Mouse (Mus musculus): ENCODE measurements around the gene Rabac1. TPM values are rescaled to one million over a fixed set of nuclear protein-coding genes. Genes with fewer than 3 reads are reported as not detected.

Rabac1 gene
- total RNA-seq, 2 experiments from 2014 or later = 101 to 117 TPM

- ATAC-seq (replicated peaks; ENCODE audit: poor library complexity) = no peak
Observed at GRCm38 (mm10) chr7:24943641-24944040, 28.9 kb downstream of the Rabac1 start.

DNA sequence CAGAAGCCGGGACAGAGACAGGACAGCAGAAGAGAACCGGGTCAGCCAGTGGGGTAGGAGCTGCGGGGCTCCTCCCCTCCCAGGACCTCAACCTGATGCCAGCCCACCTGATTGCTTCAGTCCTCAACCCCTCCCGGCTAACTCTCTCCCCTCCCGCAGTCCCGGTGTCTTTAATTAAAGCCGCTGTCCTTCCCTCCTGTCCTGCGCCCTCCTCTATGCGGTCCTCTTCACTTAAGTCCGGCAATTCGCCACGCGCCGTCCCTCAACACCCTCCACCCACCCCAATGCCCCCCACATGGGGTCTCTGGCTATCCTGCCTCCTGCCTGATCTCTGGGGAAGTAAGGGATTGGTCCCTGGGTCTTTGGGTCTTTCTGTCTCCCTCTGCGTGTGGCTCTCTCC lies 40.9 kb downstream of the Rabac1 start:
- no peak for ATAC-seq (replicated peaks; ENCODE audit: poor library complexity)

DNA sequence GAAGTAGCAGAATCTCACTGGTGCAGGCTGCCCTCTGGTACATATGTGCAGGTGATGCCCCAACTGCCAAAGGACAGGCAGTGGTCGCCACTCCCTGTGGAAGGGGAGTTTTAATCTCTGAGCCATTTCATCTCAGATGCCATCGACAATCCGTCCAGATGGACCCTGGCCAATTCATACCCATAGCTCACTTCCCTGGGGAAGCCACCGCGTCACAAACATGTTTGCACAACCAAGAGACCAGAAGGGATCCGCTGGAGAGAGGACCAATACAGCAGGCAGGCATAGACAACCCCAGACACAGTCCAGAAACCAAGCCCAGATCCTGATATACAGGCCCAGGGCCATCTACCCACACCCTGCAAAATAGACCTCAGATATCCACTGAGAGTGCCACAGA lies 42.1 kb downstream of the Rabac1 start:
- no peak for ATAC-seq (replicated peaks; ENCODE audit: poor library complexity)

Other genes starting within 250 kb of the Rabac1 start
- gene Gm4763, start 245.8 kb downstream of the Rabac1 start, total RNA-seq (2015) = not detected in 2 replicates
- not detected in 2 replicates for gene Gm4763, start 245.8 kb downstream of the Rabac1 start, total RNA-seq (2017)
- gene Cd177, start 212.4 kb downstream of the Rabac1 start, total RNA-seq (2015) = 16.4 and 16.9 TPM in 2 replicates
- 23.0 and 36.9 TPM in 2 replicates for gene Cd177, start 212.4 kb downstream of the Rabac1 start, total RNA-seq (2017)
- gene Ceacam10, start 195.5 kb downstream of the Rabac1 start, total RNA-seq (2015) = 0.44 and 2.6 TPM in 2 replicates
- 1.3 and 2.8 TPM in 2 replicates for gene Ceacam10, start 195.5 kb downstream of the Rabac1 start, total RNA-seq (2017)
- 1.2 and 1.5 TPM in 2 replicates for gene Gm9844, start 110.5 kb downstream of the Rabac1 start, total RNA-seq (2015)
- 6.0 and 6.6 TPM in 2 replicates for gene Gm9844, start 110.5 kb downstream of the Rabac1 start, total RNA-seq (2017)
- gene Lypd4, start 102.8 kb downstream of the Rabac1 start, total RNA-seq (2015) = not detected in 2 replicates
- not detected in 2 replicates for gene Lypd4, start 102.8 kb downstream of the Rabac1 start, total RNA-seq (2017)
- gene Dmrtc2, start 102.7 kb downstream of the Rabac1 start, total RNA-seq (2015) = not detected in 2 replicates
- gene Dmrtc2, start 102.7 kb downstream of the Rabac1 start, total RNA-seq (2017) = not detected in 2 replicates
- 2,965 and 3,011 TPM in 2 replicates for gene Rps19, start 88.4 kb downstream of the Rabac1 start, total RNA-seq (2015)
- 1,012 and 1,228 TPM in 2 replicates for gene Rps19, start 88.4 kb downstream of the Rabac1 start, total RNA-seq (2017)
- gene Cd79a, start 75.4 kb downstream of the Rabac1 start, total RNA-seq (2015) = 0.34 and 0.35 TPM in 2 replicates
- 0.08 and 0.78 TPM in 2 replicates for gene Cd79a, start 75.4 kb downstream of the Rabac1 start, total RNA-seq (2017)
- 58.2 and 67.9 TPM in 2 replicates for gene Arhgef1, start 69.8 kb downstream of the Rabac1 start, total RNA-seq (2015)
- gene Arhgef1, start 69.8 kb downstream of the Rabac1 start, total RNA-seq (2017) = 36.6 and 46.2 TPM in 2 replicates
- not detected in 2 replicates for gene Gm4881, start 28.3 kb downstream of the Rabac1 start, total RNA-seq (2015)
- gene Gm4881, start 28.3 kb downstream of the Rabac1 start, total RNA-seq (2017) = not detected in 2 replicates
- 24.4 and 35.2 TPM in 2 replicates for gene Atp1a3, start 33.2 kb upstream of the Rabac1 start, total RNA-seq (2015)
- 18.4 and 28.5 TPM in 2 replicates for gene Atp1a3, start 33.2 kb upstream of the Rabac1 start, total RNA-seq (2017)
- 3.1 and 5.6 TPM in 2 replicates for gene Grik5, start 99.6 kb upstream of the Rabac1 start, total RNA-seq (2015)
- gene Grik5, start 99.6 kb upstream of the Rabac1 start, total RNA-seq (2017) = 3.4 and 3.9 TPM in 2 replicates
- 6.2 and 7.6 TPM in 2 replicates for gene Zfp574, start 99.8 kb upstream of the Rabac1 start, total RNA-seq (2015)
- gene Zfp574, start 99.8 kb upstream of the Rabac1 start, total RNA-seq (2017) = 4.5 and 4.8 TPM in 2 replicates
- 13.8 and 18.1 TPM in 2 replicates for gene Pou2f2, start 207.0 kb upstream of the Rabac1 start, total RNA-seq (2015)
- gene Pou2f2, start 207.0 kb upstream of the Rabac1 start, total RNA-seq (2017) = 2.1 and 4.1 TPM in 2 replicates
- gene Dedd2, start 247.9 kb upstream of the Rabac1 start, total RNA-seq (2015) = 10.7 and 11.0 TPM in 2 replicates
- gene Dedd2, start 247.9 kb upstream of the Rabac1 start, total RNA-seq (2017) = 14.5 and 17.2 TPM in 2 replicates
- 7.2 and 7.6 TPM in 2 replicates for gene Zfp526, start 248.7 kb upstream of the Rabac1 start, total RNA-seq (2015)
- gene Zfp526, start 248.7 kb upstream of the Rabac1 start, total RNA-seq (2017) = 7.5 and 7.6 TPM in 2 replicates